Mouse (Mus musculus) neural tube, embryonic 11.5 days (tissue): ENCODE measurements around the gene Rtn3. TPM values are rescaled to one million over a fixed set of nuclear protein-coding genes. Genes with fewer than 3 reads are reported as not detected.

Experiments used
- ATAC-seq: fragments of 200-750 bp; cut with Nextera tagmentation; 2 replicates; pipeline ENCODE4 v1.8.0; 2017; ENCODE audit warnings: moderate number of reproducible peaks, mild to moderate bottlenecking, moderate TSS enrichment, moderate library complexity; ENCODE audit not compliant: insufficient read depth, low FRiP score, low TSS enrichment
- DNase-seq: peaks from one replicate; pipeline ENCODE4 v3.0.0-alpha.2; 2015; ENCODE audit warnings: low spot score
- H3K27ac ChIP-seq: fragments of 300-500 bp; sonication (generic); 2 replicates; pipeline ENCODE4 v1.5.1; 2014; ENCODE audit warnings: low read depth, mild to moderate bottlenecking, low read length
- H3K27me3 ChIP-seq: fragments of 300-500 bp; sonication (generic); 2 replicates; pipeline ENCODE4 v1.6.1; 2014; ENCODE audit warnings: mild to moderate bottlenecking, low read length, mixed read lengths; ENCODE audit not compliant: control insufficient read depth, insufficient read depth
- H3K36me3 ChIP-seq: fragments of 300-500 bp; sonication (generic); 2 replicates; pipeline ENCODE4 v1.6.1; 2014; ENCODE audit warnings: mild to moderate bottlenecking, low read length, moderate library complexity, mixed read lengths; ENCODE audit not compliant: control insufficient read depth, insufficient read depth
- H3K4me1 ChIP-seq: fragments of 300-500 bp; sonication (generic); 2 replicates; pipeline ENCODE4 v1.6.1; 2014; ENCODE audit warnings: low read length, mixed read lengths; ENCODE audit not compliant: control insufficient read depth, insufficient read depth
- H3K4me2 ChIP-seq: fragments of 300-500 bp; sonication (generic); 2 replicates; pipeline ENCODE4 v1.6.1; 2014; ENCODE audit warnings: low read depth, mild to moderate bottlenecking, moderate library complexity
- H3K4me3 ChIP-seq: fragments of 300-500 bp; sonication (generic); 2 replicates; pipeline ENCODE4 v1.5.1; 2014; ENCODE audit warnings: low read depth, low read length
- H3K9ac ChIP-seq: fragments of 300-500 bp; sonication (generic); 2 replicates; pipeline ENCODE4 v1.6.1; 2014; ENCODE audit warnings: mild to moderate bottlenecking, low read length
- H3K9me3 ChIP-seq: fragments of 300-500 bp; sonication (generic); 2 replicates; pipeline ENCODE4 v1.6.1; 2016; ENCODE audit warnings: low read length; ENCODE audit not compliant: control insufficient read depth
- WGBS: fragments of 180-500 bp; shearing (Covaris S2); extraction: QIAGEN DNeasy Blood & Tissue Kit; methylation state at CpG from one replicate; pipeline ENCODE4 v1.1.7; 2014; 5-methylcytosine and 5-hydroxymethylcytosine counted together
- polyA plus RNA-seq: library from polyadenylated mRNA; unstranded; fragments of >200 nt; fragmentation: Nextera tagmentation; extraction: Ambion mirVana; gene quantifications from 2 replicates; pipeline ENCODE4 v1.2.1, GENCODE M21; 2014

The Rtn3 gene
- polyA plus RNA-seq, 1 experiment from 2014 or later = 255 TPM

DNA sequence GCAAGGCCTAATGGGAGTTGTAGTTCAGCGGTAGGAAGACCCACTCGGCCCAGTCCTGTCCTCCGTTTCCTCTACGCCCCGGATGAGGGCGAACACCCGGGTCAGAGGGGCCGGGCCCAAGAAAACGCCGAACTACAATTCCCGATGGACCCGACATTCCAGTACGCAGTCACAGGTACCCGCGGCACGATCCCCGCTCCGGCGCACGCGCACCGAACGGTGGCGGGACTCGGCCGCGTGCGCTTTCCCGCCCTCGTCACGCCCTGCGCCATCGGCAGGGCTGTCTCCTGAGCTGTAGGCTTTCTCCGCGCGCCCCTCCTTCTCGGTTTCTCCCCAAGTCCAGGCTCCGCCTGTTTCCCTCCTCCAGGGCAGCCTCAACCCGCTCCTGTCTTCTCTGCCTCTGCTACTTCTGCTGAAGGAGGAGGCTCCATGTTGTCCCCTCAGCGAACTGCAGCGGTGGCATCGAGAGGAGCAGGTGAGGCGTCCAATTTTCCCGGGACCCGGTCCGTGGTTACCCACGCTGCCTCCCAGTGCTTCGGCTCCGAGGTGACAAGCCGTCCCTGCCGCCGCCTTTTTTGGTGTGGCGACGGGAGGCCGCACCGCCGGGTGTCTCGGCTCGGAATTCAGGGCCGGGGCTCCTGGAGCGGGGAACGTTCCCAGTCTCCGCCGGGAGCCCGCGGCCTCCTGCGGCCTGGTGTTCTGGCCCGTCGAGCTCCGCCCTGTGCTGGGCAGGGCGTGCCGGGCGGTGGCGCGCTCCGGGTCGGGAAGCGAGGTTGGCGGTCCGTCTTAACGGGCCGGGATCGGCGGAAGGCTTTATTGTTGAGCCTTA, 11.3 kb upstream of the Rtn3 start:
- H3K27me3 ChIP-seq = no peaks in the 10 kb centered on the region
- DNase-seq (peak; percentile 95), ATAC-seq (peak; percentile 96)
- H3K9ac ChIP-seq = peak overlapping the region; percentile 78
- peak overlapping the region; percentile 86 for H3K27ac ChIP-seq
- under 1% methylated on average over 84 of the region's 84 CpGs for WGBS
- H3K4me2 ChIP-seq = peak overlapping the region; percentile 81
- H3K9me3 ChIP-seq = no peaks in the 10 kb centered on the region
- H3K36me3 ChIP-seq = no peaks in the 10 kb centered on the region
- no peaks in the 10 kb centered on the region for H3K4me1 ChIP-seq
- peak overlapping the region; percentile 63 for H3K4me3 ChIP-seq

GRCm38 (mm10) chr19:7493352-7494186, 10.5 kb upstream of the Rtn3 start, which contains the start of gene Atl3:
TSS of gene Atl3 (plus strand) at chr19:7494040.
- 33% methylated on average over 31 of the region's 31 CpGs for WGBS
- DNase-seq (no peak), ATAC-seq (no peak; the same call in 1 of the 2 replicates)
- peak within 1 kb of the TSS; percentile 81 for H3K4me2 ChIP-seq
- peak within 1 kb of the TSS; percentile 78 for H3K9ac ChIP-seq
- H3K9me3 ChIP-seq = no peaks in the 10 kb centered on the region
- no peaks in the 10 kb centered on the region for H3K27me3 ChIP-seq
- H3K27ac ChIP-seq = peak within 1 kb of the TSS; percentile 86
- peak within 1 kb of the TSS; percentile 63 for H3K4me3 ChIP-seq
- no peaks in the 10 kb centered on the region for H3K4me1 ChIP-seq
- H3K36me3 ChIP-seq = no peaks in the 10 kb centered on the region

GRCm38 (mm10) chr19:7492682-7493081, 9.6 kb upstream of the Rtn3 start:
- no peak for DNase-seq
- H3K27me3 ChIP-seq = no peaks in the 10 kb centered on the region
- no peaks in the 10 kb centered on the region for H3K9me3 ChIP-seq
- H3K4me1 ChIP-seq = no peaks in the 10 kb centered on the region
- no peak for ATAC-seq
- no peaks in the 10 kb centered on the region for H3K36me3 ChIP-seq
- no peak overlapping the region for H3K9ac ChIP-seq
- H3K4me3 ChIP-seq = no peak overlapping the region
- H3K4me2 ChIP-seq = no peak overlapping the region
- H3K27ac ChIP-seq = no peak overlapping the region
- WGBS = 96% methylated on average over 2 of the region's 2 CpGs

DNA sequence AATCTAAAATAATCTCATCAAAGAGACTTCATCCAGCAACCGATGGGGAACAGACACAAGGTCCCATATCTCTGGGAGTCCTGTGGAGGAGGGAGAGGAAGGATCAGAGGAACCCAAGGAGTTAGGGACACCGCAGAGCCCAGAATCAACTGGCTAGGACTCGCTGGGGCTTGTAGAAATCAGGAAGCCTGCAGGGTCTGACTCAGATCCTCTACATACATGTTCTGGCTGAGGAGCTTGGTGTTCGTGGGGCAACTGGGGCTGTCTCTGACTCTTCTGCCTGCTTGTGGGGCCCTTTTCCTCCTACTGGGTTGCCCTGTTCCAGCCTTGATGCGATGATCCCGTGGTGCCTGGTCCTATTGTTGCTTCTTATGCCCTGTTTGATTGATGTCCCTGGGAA, 8.9 kb upstream of the Rtn3 start:
- Histone ChIP-seq H3K27me3 (no peaks in the 10 kb centered on the region), H3K4me1 (no peaks in the 10 kb centered on the region), H3K9me3 (no peaks in the 10 kb centered on the region), H3K36me3 (no peaks in the 10 kb centered on the region), H3K4me2 (no peak overlapping the region), H3K27ac (no peak overlapping the region), H3K9ac (no peak overlapping the region), H3K4me3 (no peak overlapping the region)
- 84% methylated on average over 6 of the region's 6 CpGs for WGBS
- no peak for ATAC-seq
- no peak for DNase-seq

GRCm38 (mm10) chr19:7487680-7488079, 4.6 kb upstream of the Rtn3 start:
- Histone ChIP-seq H3K4me3 (no peak overlapping the region), H3K27ac (no peak overlapping the region), H3K36me3 (no peaks in the 10 kb centered on the region), H3K27me3 (no peaks in the 10 kb centered on the region), H3K4me2 (no peak overlapping the region), H3K9me3 (no peaks in the 10 kb centered on the region), H3K4me1 (no peaks in the 10 kb centered on the region; the same call in 1 of the 2 replicates), H3K9ac (no peak overlapping the region)
- DNase-seq (no peak), ATAC-seq (no peak)
- WGBS = 89% methylated on average over 8 of the region's 8 CpGs

DNA sequence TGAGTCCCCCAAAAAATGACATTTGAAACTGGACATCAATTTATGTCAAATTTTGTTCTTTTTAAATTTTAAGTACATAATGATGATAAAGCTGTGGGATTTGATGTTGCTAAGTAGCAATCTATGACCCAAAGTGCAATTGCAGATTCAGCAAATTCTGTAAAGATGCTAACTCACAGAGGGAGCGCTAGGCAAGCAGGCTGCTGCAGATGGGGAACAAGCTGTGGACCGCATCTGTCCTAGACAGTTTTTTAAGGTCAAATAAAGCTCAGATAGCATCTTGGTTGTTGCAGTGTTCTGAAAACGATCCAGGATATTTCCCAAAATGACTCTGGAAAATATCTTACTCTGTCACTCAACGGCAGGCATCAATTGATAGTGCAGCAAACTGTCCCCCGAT, 995 bp upstream of the Rtn3 start:
- H3K4me1 ChIP-seq = peaks cover 4% of the 10 kb centered on the region; the same call in 1 of the 2 replicates
- 77% methylated on average over 5 of the region's 5 CpGs for WGBS
- no peaks in the 10 kb centered on the region for H3K9me3 ChIP-seq
- no peak overlapping the region for H3K9ac ChIP-seq
- ATAC-seq (no peak), DNase-seq (no peak)
- H3K4me2 ChIP-seq = peak overlapping the region; percentile 41
- H3K36me3 ChIP-seq = no peaks in the 10 kb centered on the region
- H3K27me3 ChIP-seq = no peaks in the 10 kb centered on the region
- H3K27ac ChIP-seq = 0 out of 2 replicates have a peak overlapping the region, but pooled peaks have one; percentile 27
- H3K4me3 ChIP-seq = no peak overlapping the region; the same call in 1 of the 2 replicates

- Histone ChIP-seq H3K27me3 (no peaks in the 10 kb centered on the region), H3K4me2 (peak overlapping the region; percentile 41), H3K27ac (no peak overlapping the region), H3K4me3 (peak overlapping the region; percentile 96), H3K9ac (no peak overlapping the region), H3K36me3 (no peaks in the 10 kb centered on the region), H3K4me1 (peaks cover 4% of the 10 kb centered on the region; the same call in 1 of the 2 replicates), H3K9me3 (no peaks in the 10 kb centered on the region)
- no peak for DNase-seq
- WGBS = 3% methylated on average over 6 of the region's 6 CpGs
- ATAC-seq = peak; percentile 74
Observed at GRCm38 (mm10) chr19:7483512-7483882, 416 bp upstream of the Rtn3 start.

- H3K9ac ChIP-seq = peak overlapping the region; percentile 98
- peak overlapping the region; percentile 96 for H3K4me3 ChIP-seq
Observed at GRCm38 (mm10) chr19:7482266-7482598, 849 bp downstream of the Rtn3 start.

More at GRCm38 (mm10) chr19:7482266-7482598, 849 bp downstream of the Rtn3 start:
- peak overlapping the region; percentile 99 for H3K27ac ChIP-seq
- no peaks in the 10 kb centered on the region for H3K36me3 ChIP-seq
- DNase-seq = no peak
- 1% methylated on average over 7 of the region's 7 CpGs for WGBS
- no peak for ATAC-seq
- no peaks in the 10 kb centered on the region for H3K9me3 ChIP-seq
- peak overlapping the region; percentile 61 for H3K4me2 ChIP-seq
- H3K4me1 ChIP-seq = peaks cover 4% of the 10 kb centered on the region; the same call in 1 of the 2 replicates
- H3K27me3 ChIP-seq = no peaks in the 10 kb centered on the region
